Mouse (Mus musculus): ENCODE measurements around the gene Ccno. TPM values are rescaled to one million over a fixed set of nuclear protein-coding genes. Genes with fewer than 3 reads are reported as not detected.

Gene Ccno
- polyA plus RNA-seq (2012; rRNA removed; ENCODE audit: low replicate concordance), result 0.75 and 0.92 TPM in 2 replicates

DNA sequence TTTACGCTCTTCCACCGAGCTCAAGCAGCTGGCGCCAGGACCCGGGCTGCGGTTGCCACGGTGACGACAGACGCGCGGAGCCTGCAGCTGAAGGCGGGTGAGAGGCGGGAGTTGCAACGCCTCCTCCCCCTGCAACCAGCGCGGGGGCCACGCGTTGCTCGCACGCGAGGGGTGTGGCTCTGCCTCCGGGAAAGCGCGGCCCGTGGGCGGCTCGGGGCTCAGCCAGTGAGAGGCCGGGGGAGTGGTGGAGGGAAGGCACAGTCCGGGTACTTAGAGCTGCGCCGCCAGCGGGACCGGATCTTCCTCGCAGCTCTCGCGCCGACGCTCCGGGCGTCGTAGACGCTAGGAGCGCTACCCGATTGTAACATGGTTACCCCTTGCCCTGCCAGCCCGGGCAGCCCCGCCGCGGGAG, at the start of gene Ccno:
Gene Ccno, plus strand, starts transcription at position 271 of the 412 bp plus-strand sequence.

DNA sequence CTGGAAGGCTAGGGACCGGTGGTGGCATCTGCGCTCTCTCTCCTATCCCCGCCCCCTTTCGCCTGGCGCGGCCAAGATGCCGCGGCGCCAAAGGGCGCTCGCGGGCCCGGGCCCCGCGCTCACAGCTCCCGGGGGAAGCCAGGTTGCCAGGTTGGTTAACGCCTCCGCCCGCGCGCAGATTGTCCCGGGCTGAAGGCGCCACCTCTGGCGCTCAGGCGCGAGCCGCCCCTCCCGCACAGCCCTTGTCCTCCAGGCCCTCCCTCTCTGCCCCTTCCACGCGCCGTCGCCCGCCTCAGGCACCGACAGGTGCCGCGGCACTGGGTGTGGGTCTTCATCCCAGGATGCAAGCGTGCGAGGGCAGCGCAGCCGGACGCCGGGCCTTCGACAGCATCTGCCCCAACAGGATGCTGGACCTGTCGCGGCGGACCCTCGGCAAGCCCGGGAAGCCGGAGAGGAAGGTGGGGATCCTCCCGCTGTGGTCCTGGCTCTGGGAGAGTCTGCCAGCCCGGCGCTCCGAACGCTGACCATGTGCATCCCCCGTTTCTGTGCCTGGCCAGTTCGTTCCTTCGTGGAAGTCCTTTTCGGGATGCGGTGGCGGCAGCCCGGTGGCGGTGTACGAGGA, 6.0 kb downstream of the Ccno start, which contains the start of gene Mcidas:
Gene Mcidas, plus strand, starts transcription at position 315 of the 622 bp plus-strand sequence.

DNA sequence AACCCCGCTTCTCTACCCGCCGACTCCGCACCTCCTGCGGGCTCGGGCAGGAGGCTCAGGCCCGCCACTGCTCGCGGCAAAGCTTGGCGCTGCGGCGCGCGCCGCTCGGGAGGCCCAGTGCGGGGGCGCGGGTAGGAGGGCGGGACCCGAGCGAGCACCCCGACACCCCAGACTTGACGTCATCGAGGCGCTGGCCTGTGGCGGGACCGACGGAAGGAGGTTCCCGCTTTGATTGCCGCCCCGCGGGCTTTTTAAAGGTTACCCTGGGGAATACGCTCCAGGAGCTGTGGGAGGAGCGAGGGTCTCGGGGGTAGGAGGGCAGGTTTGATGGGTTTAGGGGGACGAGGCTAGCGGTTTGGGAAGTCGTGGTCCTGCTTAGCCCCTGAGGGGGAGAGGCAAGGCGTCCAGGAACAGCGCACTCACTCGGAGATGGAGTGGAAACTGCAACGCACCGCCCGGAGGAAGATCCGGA, 47.4 kb downstream of the Ccno start, which contains the start of gene Cdc20b:
Gene Cdc20b, plus strand, starts transcription at position 162 of the 472 bp plus-strand sequence.

Other genes starting within 250 kb of the Ccno start
- 46.6 and 62.9 TPM in 2 replicates for gene Plpp1, start 187.0 kb upstream of the Ccno start, polyA plus RNA-seq (2012; rRNA removed; ENCODE audit: low replicate concordance)
- gene Mtrex, start 60.4 kb upstream of the Ccno start, polyA plus RNA-seq (2012; rRNA removed; ENCODE audit: low replicate concordance), result 8.3 and 13.3 TPM in 2 replicates
- 5.7 and 6.4 TPM in 2 replicates for gene Dhx29, start 60.3 kb upstream of the Ccno start, polyA plus RNA-seq (2012; rRNA removed; ENCODE audit: low replicate concordance)
- not detected in 2 replicates for gene Mcidas, start 6.0 kb downstream of the Ccno start, polyA plus RNA-seq (2012; rRNA removed; ENCODE audit: low replicate concordance)
- not detected in 2 replicates for gene Cdc20b, start 47.3 kb downstream of the Ccno start, polyA plus RNA-seq (2012; rRNA removed; ENCODE audit: low replicate concordance)
- gene Gpx8, start 58.6 kb downstream of the Ccno start, polyA plus RNA-seq (2012; rRNA removed; ENCODE audit: low replicate concordance), result 17.9 and 26.8 TPM in 2 replicates
- gene Gzma, start 113.2 kb downstream of the Ccno start, polyA plus RNA-seq (2012; rRNA removed; ENCODE audit: low replicate concordance), result 1.5 and 2.3 TPM in 2 replicates
- gene Esm1, start 221.9 kb downstream of the Ccno start, polyA plus RNA-seq (2012; rRNA removed; ENCODE audit: low replicate concordance), result 3.4 and 6.0 TPM in 2 replicates
- 0.15 TPM in 1 of 2 replicates, not detected in the other for gene Gzmk, start 238.1 kb downstream of the Ccno start, polyA plus RNA-seq (2012; rRNA removed; ENCODE audit: low replicate concordance)